Mouse (Mus musculus) testis, postnatal 14 days (tissue): Measurements from ENCODE around the gene Wdr13.
A peak's percentile ranks its signal among the peaks of the same experiment; 100 is the strongest.

Experiments
- DNase-seq: peaks from one replicate; pipeline ENCODE4 v3.0.0; 2021; ENCODE audit warnings: low spot score

Gene Wdr13

GRCm38 (mm10) chrX:8132017-8132976, at the start of gene Wdr13:
TSS of gene Wdr13 (minus strand) at chrX:8132892.
- DNase-seq, result peak; percentile 86

DNA sequence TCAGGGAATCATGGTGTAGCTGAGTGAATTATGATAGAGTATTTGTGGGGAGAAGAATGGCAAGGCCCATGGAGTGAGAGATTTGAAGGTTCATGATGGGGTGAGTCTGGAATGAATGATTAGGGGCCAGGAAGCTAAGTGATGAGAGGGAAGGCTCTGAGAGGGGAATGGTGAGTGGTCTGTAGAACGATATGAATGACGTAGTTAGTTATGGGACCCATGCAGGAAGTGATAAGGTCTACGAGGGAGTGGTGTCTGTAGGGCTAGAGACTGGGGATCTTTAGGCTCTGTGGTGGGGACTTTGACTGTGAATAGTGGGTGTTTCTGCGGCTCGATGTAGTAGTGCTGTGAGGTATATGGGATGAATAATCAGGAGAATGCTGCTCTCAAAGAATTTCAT, 47.0 kb upstream of the Wdr13 start:
- no peak for DNase-seq

- DNase-seq, result no peak
These were observed 46.2 kb upstream of the Wdr13 start for GRCm38 (mm10) chrX:8178871-8179270.

GRCm38 (mm10) chrX:8175504-8176385, 43.1 kb upstream of the Wdr13 start, which contains the start of gene Tbc1d25:
TSS of gene Tbc1d25 (minus strand) at chrX:8176181.
- peak; percentile 89 for DNase-seq

- no peak for DNase-seq
These were observed 42.4 kb upstream of the Wdr13 start for GRCm38 (mm10) chrX:8175169-8175503.

DNA sequence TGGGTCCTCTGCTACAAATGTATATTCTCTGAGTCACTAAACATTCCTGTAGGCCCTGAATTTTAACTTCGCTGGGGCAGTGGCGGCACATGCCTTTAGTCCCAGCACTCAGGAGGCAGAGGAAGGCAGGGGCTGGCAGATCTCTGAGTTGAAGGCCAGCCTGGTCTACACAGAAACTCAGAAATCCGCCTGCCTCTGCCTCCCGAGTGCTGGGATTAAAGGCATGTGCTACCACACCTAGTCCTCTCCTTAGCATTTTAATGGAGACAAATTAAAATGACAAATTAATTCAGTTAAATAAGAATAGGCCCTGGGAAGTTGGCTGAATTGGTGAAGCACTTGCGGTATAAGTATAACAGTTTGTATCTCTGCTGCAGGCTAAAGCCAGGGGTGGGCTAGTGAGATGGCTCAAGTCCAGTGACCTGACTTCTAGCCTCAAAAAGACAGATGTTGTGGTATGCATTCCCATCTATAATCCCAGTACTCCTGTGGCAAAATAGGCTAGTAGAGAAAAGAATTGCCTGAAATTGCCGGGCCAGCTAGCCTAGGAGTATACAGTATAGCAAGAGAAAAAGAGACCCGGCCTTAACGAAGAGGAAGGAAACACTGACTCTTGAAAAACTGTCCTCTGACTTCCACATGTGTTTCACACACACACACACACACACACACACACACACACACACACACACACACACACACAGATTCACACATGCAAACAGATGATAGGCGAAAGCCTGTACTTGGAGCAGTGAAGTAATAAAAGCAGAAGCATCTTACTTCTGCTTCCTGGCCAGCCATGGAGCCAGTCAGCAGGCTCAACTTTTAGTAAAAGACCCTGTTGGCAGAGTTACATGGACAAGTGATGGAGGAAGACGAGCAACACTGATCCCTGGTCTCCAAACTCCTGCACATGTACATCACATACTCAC, 35.3 kb upstream of the Wdr13 start:
- no peak for DNase-seq

GRCm38 (mm10) chrX:8164471-8164870, 31.8 kb upstream of the Wdr13 start:
- DNase-seq, result no peak

- DNase-seq, result no peak
These were observed 30.4 kb upstream of the Wdr13 start for GRCm38 (mm10) chrX:8163076-8163475.

GRCm38 (mm10) chrX:8145153-8145991, 12.7 kb upstream of the Wdr13 start, which contains the start of gene Rbm3:
TSS of gene Rbm3 (minus strand) at chrX:8145880.
- peak; percentile 85 for DNase-seq

DNA sequence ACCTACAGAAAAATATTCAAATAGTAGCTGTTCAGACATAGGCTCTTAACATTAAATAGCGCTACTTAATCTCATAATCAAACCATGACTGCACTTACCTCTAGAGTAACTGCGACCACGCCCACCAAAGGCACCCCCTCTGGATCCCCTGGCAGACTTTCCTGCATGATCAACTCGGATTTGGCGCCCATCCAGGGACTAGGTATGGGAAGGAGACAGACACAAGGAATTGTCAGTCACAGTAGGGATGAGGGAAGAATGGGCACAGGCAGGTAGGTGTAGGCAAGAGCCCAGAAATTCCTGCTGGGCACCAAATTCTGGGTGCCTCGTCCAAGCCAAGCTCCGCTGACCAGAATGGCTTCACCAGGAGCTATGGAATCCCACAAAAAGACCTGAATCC, 11.1 kb upstream of the Wdr13 start:
- DNase-seq, result no peak

DNA sequence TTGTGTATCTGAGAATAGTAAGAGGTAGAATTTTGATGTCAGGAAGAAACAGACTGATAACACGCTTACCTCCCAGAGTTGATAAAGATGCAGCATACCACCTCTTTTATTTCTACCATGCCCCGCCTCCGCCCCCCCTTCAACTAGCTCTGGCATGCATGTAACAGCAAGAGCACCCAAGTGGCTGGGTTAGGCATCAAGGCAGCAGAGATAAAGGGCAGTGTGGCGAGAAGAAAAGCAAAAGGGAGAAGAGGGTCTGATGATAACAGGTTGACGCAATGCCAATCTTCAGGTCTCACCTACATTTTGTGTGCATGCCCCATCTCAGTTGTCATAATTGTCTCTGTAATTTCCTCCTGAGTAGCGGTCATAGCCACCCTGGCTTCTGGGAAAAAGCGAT, 10.3 kb upstream of the Wdr13 start:
- no peak for DNase-seq

GRCm38 (mm10) chrX:8141058-8141457, 8.4 kb upstream of the Wdr13 start:
- no peak for DNase-seq

GRCm38 (mm10) chrX:8140446-8140845, 7.8 kb upstream of the Wdr13 start:
- DNase-seq, result no peak

DNA sequence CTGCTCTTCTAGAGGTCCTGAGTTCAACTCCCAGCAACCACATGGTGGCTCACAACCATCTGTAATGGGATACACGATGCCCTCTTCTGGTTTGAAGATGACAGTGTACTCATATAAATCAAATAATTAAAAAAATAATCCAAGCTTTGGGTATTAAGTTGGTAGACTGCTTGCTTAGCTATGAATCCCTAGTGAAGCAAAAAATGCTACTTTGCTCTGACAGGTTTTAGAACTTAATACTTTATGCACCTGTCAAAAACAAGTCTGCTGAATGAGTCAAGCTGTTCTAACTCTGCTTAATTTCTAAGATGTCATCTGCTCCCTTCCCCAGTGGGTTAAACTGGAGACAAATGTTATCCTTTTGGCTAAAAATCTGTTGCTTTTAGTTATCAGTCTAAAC, 6.8 kb upstream of the Wdr13 start:
- DNase-seq, result no peak

GRCm38 (mm10) chrX:8135886-8136285, 3.2 kb upstream of the Wdr13 start:
- no peak for DNase-seq

- DNase-seq, result no peak
These were observed 1.3 kb downstream of the Wdr13 start for GRCm38 (mm10) chrX:8131393-8131792.

- no peak for DNase-seq
These were observed 7.5 kb downstream of the Wdr13 start for GRCm38 (mm10) chrX:8125235-8125634.

DNA sequence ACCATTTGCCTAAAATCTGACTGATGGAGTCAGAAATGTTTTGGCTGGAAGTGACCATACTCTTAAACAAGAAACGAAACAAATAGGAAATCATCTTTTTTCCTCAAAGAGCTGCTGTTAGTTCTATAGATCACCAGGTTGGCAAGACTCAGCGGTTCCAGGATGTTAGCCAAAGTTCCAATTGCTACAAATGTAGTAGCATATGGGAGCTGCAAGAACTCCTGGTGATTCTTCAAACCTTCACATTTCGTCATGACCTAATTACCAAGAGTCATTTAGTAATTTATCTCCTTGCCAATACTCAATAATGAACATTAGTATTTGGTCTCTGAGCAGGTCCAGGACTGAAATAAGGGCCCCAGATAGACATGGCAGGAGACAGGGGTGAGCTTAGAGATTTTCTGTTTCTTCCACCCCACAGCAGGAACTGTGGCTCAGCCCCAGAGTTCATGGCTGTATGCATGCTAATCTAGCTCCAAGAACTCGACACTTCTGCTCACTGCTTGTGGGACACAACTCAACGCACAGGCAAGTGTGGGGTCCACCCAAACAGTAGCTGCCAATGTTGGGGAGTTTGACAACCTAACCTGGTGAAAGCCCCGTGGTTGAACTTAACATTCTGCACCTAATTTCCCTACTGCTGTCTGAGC, 8.7 kb downstream of the Wdr13 start:
- DNase-seq, result no peak

DNA sequence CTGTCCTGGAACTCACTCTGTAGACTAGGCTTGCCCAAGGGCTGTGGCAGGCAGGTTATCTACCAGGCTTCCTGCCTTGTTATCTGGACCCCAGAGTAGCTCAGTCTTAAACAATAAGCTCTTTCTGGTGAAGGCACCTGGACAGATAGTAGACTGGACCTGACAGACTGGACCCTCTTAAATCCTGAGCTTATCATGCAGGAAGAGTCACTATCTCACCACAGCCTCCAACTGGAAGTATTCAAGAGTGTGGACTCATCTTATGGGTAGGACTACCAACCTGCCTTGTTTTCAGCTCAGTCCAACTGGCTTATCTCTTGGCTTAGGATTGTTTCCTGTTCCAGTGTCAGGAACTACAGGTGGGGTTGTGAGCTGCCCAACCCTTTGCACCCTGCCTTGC, 15.4 kb downstream of the Wdr13 start:
- DNase-seq, result no peak

DNA sequence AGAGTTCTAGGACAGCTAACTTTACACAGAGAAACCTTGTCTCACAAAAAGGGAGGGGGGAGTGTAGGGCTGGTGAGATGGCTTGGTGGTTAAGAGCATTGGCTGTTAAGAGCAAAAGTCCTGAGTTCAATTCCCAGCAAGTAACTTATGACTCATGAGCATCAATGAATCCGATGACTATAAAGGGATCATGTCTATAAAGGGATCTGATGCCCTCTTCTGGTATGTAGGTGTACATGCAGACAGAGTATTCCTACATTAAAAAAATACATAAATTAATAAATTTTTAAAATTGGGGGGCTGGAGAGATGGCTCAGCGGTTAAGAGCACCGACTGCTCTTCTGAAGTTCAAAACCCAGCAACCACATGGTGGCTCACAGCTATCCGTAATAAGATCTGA, 17.4 kb downstream of the Wdr13 start:
- DNase-seq, result no peak
